Mouse (Mus musculus): ENCODE measurements around the gene Scube1. TPM values are rescaled to one million over a fixed set of nuclear protein-coding genes. Genes with fewer than 3 reads are reported as not detected.

Gene Scube1
- polyA plus RNA-seq, 1 experiment from 2014 or later, result 23.6 TPM

GRCm38 (mm10) chr15:83662106-83662505 lies 62.7 kb downstream of the Scube1 start:
- H3K4me1 ChIP-seq (replicated peaks; ENCODE audit: control insufficient read depth, insufficient read depth, low read length), result peaks cover 10% of the 10 kb centered on the region
- H3K4me2 ChIP-seq (ENCODE audit: low read length), result no peak overlapping the region
- no peak overlapping the region for H3K9ac ChIP-seq (replicated peaks; ENCODE audit: low read depth, low read length)
- no peak overlapping the region for H3K27ac ChIP-seq (ENCODE audit: low read length)
- WGBS, result 50% methylated on average over 7 of the region's 7 CpGs
- ATAC-seq, result no peak
- no peak overlapping the region for H3K4me3 ChIP-seq (replicated peaks; ENCODE audit: low read length)
- H3K27me3 ChIP-seq (replicated peaks; ENCODE audit: control insufficient read depth, insufficient read depth, low read length), result no peaks in the 10 kb centered on the region
- H3K36me3 ChIP-seq (ENCODE audit: control insufficient read depth, insufficient read depth), result no peaks in the 10 kb centered on the region
- no peaks in the 10 kb centered on the region for H3K9me3 ChIP-seq (ENCODE audit: control insufficient read depth, low read length)

- H3K4me2 ChIP-seq (ENCODE audit: low read length), result no peak overlapping the region
- no peaks in the 10 kb centered on the region for H3K27me3 ChIP-seq (replicated peaks; ENCODE audit: control insufficient read depth, insufficient read depth, low read length)
- ATAC-seq, result no peak
- no peaks in the 10 kb centered on the region for H3K9me3 ChIP-seq (ENCODE audit: control insufficient read depth, low read length)
- no peaks in the 10 kb centered on the region for H3K4me1 ChIP-seq (replicated peaks; ENCODE audit: control insufficient read depth, insufficient read depth, low read length)
- no peak overlapping the region for H3K9ac ChIP-seq (replicated peaks; ENCODE audit: low read depth, low read length)
- no peaks in the 10 kb centered on the region for H3K36me3 ChIP-seq (ENCODE audit: control insufficient read depth, insufficient read depth)
- 96% methylated on average over 6 of the region's 6 CpGs for WGBS
- H3K27ac ChIP-seq (ENCODE audit: low read length), result no peak overlapping the region
- no peak overlapping the region for H3K4me3 ChIP-seq (replicated peaks; ENCODE audit: low read length)
Measured at GRCm38 (mm10) chr15:83642518-83642917, 82.3 kb downstream of the Scube1 start.

GRCm38 (mm10) chr15:83640208-83640607 lies 84.6 kb downstream of the Scube1 start:
- Histone ChIP-seq H3K27me3 (replicated peaks; ENCODE audit: control insufficient read depth, insufficient read depth, low read length) (no peaks in the 10 kb centered on the region), H3K9ac (replicated peaks; ENCODE audit: low read depth, low read length) (no peak overlapping the region), H3K4me1 (replicated peaks; ENCODE audit: control insufficient read depth, insufficient read depth, low read length) (no peaks in the 10 kb centered on the region), H3K27ac (ENCODE audit: low read length) (no peak overlapping the region), H3K36me3 (ENCODE audit: control insufficient read depth, insufficient read depth) (no peaks in the 10 kb centered on the region), H3K4me2 (ENCODE audit: low read length) (no peak overlapping the region), H3K9me3 (ENCODE audit: control insufficient read depth, low read length) (no peaks in the 10 kb centered on the region), H3K4me3 (replicated peaks; ENCODE audit: low read length) (no peak overlapping the region)
- WGBS, result 81% methylated on average over 4 of the region's 4 CpGs
- no peak for ATAC-seq

- Histone ChIP-seq H3K9me3 (ENCODE audit: control insufficient read depth, low read length) (no peaks in the 10 kb centered on the region), H3K27ac (ENCODE audit: low read length) (no peak overlapping the region), H3K9ac (replicated peaks; ENCODE audit: low read depth, low read length) (no peak overlapping the region), H3K27me3 (replicated peaks; ENCODE audit: control insufficient read depth, insufficient read depth, low read length) (no peaks in the 10 kb centered on the region), H3K36me3 (ENCODE audit: control insufficient read depth, insufficient read depth) (no peaks in the 10 kb centered on the region), H3K4me3 (replicated peaks; ENCODE audit: low read length) (no peak overlapping the region), H3K4me2 (ENCODE audit: low read length) (no peak overlapping the region), H3K4me1 (replicated peaks; ENCODE audit: control insufficient read depth, insufficient read depth, low read length) (no peaks in the 10 kb centered on the region)
- no peak for ATAC-seq
- 80% methylated on average over 3 of the region's 3 CpGs for WGBS
Measured at GRCm38 (mm10) chr15:83639160-83639559, 85.7 kb downstream of the Scube1 start.

GRCm38 (mm10) chr15:83638196-83638899 lies 86.5 kb downstream of the Scube1 start:
- Histone ChIP-seq H3K9me3 (ENCODE audit: control insufficient read depth, low read length) (no peaks in the 10 kb centered on the region), H3K4me2 (ENCODE audit: low read length) (no peak overlapping the region), H3K27me3 (replicated peaks; ENCODE audit: control insufficient read depth, insufficient read depth, low read length) (no peaks in the 10 kb centered on the region), H3K4me3 (replicated peaks; ENCODE audit: low read length) (no peak overlapping the region), H3K9ac (replicated peaks; ENCODE audit: low read depth, low read length) (no peak overlapping the region), H3K27ac (ENCODE audit: low read length) (no peak overlapping the region), H3K4me1 (replicated peaks; ENCODE audit: control insufficient read depth, insufficient read depth, low read length) (no peaks in the 10 kb centered on the region), H3K36me3 (ENCODE audit: control insufficient read depth, insufficient read depth) (no peaks in the 10 kb centered on the region)
- ATAC-seq, result no peak
- WGBS, result 91% methylated on average over 20 of the region's 20 CpGs

GRCm38 (mm10) chr15:83636759-83637158 lies 88.1 kb downstream of the Scube1 start:
- no peak for ATAC-seq
- Histone ChIP-seq H3K27ac (ENCODE audit: low read length) (no peak overlapping the region), H3K27me3 (replicated peaks; ENCODE audit: control insufficient read depth, insufficient read depth, low read length) (no peaks in the 10 kb centered on the region), H3K9me3 (ENCODE audit: control insufficient read depth, low read length) (no peaks in the 10 kb centered on the region), H3K4me2 (ENCODE audit: low read length) (no peak overlapping the region), H3K4me3 (replicated peaks; ENCODE audit: low read length) (no peak overlapping the region), H3K36me3 (ENCODE audit: control insufficient read depth, insufficient read depth) (no peaks in the 10 kb centered on the region), H3K9ac (replicated peaks; ENCODE audit: low read depth, low read length) (no peak overlapping the region), H3K4me1 (replicated peaks; ENCODE audit: control insufficient read depth, insufficient read depth, low read length) (no peaks in the 10 kb centered on the region)
- 74% methylated on average over 6 of the region's 6 CpGs for WGBS

GRCm38 (mm10) chr15:83635251-83635650 lies 89.6 kb downstream of the Scube1 start:
- Histone ChIP-seq H3K4me1 (replicated peaks; ENCODE audit: control insufficient read depth, insufficient read depth, low read length) (no peaks in the 10 kb centered on the region), H3K36me3 (ENCODE audit: control insufficient read depth, insufficient read depth) (0 out of 2 replicates have a peak, but pooled peaks cover under 1% of the 10 kb centered on the region), H3K4me3 (replicated peaks; ENCODE audit: low read length) (no peak overlapping the region), H3K27me3 (replicated peaks; ENCODE audit: control insufficient read depth, insufficient read depth, low read length) (no peaks in the 10 kb centered on the region), H3K4me2 (ENCODE audit: low read length) (no peak overlapping the region), H3K9ac (replicated peaks; ENCODE audit: low read depth, low read length) (no peak overlapping the region), H3K9me3 (ENCODE audit: control insufficient read depth, low read length) (no peaks in the 10 kb centered on the region), H3K27ac (ENCODE audit: low read length) (no peak overlapping the region)
- ATAC-seq, result no peak
- WGBS, result 62% methylated on average over 3 of the region's 3 CpGs

GRCm38 (mm10) chr15:83634076-83634475 lies 90.7 kb downstream of the Scube1 start:
- no peak overlapping the region for H3K4me2 ChIP-seq (ENCODE audit: low read length)
- WGBS, result 16% methylated on average over 1 of the region's 1 CpGs
- H3K4me3 ChIP-seq (replicated peaks; ENCODE audit: low read length), result no peak overlapping the region
- H3K27ac ChIP-seq (ENCODE audit: low read length), result no peak overlapping the region
- H3K4me1 ChIP-seq (replicated peaks; ENCODE audit: control insufficient read depth, insufficient read depth, low read length), result no peaks in the 10 kb centered on the region
- peaks cover 7% of the 10 kb centered on the region; the same call in 1 of the 2 replicates for H3K36me3 ChIP-seq (ENCODE audit: control insufficient read depth, insufficient read depth)
- H3K9me3 ChIP-seq (ENCODE audit: control insufficient read depth, low read length), result peaks cover 6% of the 10 kb centered on the region; the same call in 1 of the 2 replicates
- H3K27me3 ChIP-seq (replicated peaks; ENCODE audit: control insufficient read depth, insufficient read depth, low read length), result no peaks in the 10 kb centered on the region
- no peak overlapping the region for H3K9ac ChIP-seq (replicated peaks; ENCODE audit: low read depth, low read length)
- ATAC-seq, result no peak

- Histone ChIP-seq H3K27ac (ENCODE audit: low read length) (no peak overlapping the region), H3K27me3 (replicated peaks; ENCODE audit: control insufficient read depth, insufficient read depth, low read length) (no peaks in the 10 kb centered on the region), H3K4me3 (replicated peaks; ENCODE audit: low read length) (no peak overlapping the region), H3K4me2 (ENCODE audit: low read length) (no peak overlapping the region), H3K36me3 (ENCODE audit: control insufficient read depth, insufficient read depth) (peaks cover 7% of the 10 kb centered on the region; the same call in 1 of the 2 replicates), H3K9me3 (ENCODE audit: control insufficient read depth, low read length) (peaks cover 6% of the 10 kb centered on the region; the same call in 1 of the 2 replicates), H3K4me1 (replicated peaks; ENCODE audit: control insufficient read depth, insufficient read depth, low read length) (no peaks in the 10 kb centered on the region), H3K9ac (replicated peaks; ENCODE audit: low read depth, low read length) (no peak overlapping the region)
- no peak for ATAC-seq
- 92% methylated on average over 7 of the region's 7 CpGs for WGBS
Measured at GRCm38 (mm10) chr15:83631071-83631470, 93.8 kb downstream of the Scube1 start.

All from forebrain, embryonic 16.5 days (tissue).